Mouse (Mus musculus) lung, embryonic 15.5 days (tissue): ENCODE data around the gene Dpp7. TPM values are rescaled to one million over a fixed set of nuclear protein-coding genes. Genes with fewer than 3 reads are reported as not detected.
A peak's percentile ranks its signal among the peaks of the same experiment; 100 is the strongest.

ENCODE experiments used
- ATAC-seq: fragments of 200-750 bp; cut with Nextera tagmentation; 2 replicates; pipeline ENCODE4 v1.8.0; 2017; ENCODE audit warnings: moderate number of reproducible peaks, borderline replicate concordance; ENCODE audit not compliant: low FRiP score, low TSS enrichment; ENCODE audit errors: extremely low read depth
- H3K27ac ChIP-seq: fragments of 300-500 bp; sonication (generic); 2 replicates; pipeline ENCODE4 v1.5.1; 2015; ENCODE audit warnings: moderate library complexity, mild to moderate bottlenecking, inconsistent platforms
- H3K27me3 ChIP-seq: fragments of 300-500 bp; sonication (generic); 2 replicates; pipeline ENCODE4 v1.6.1; 2015; ENCODE audit warnings: inconsistent platforms
- H3K36me3 ChIP-seq: fragments of 300-500 bp; sonication (generic); 2 replicates; pipeline ENCODE4 v1.6.1; 2015; ENCODE audit warnings: inconsistent platforms
- H3K4me1 ChIP-seq: fragments of 300-500 bp; sonication (generic); 2 replicates; pipeline ENCODE4 v1.6.1; 2015; ENCODE audit warnings: inconsistent platforms
- H3K4me2 ChIP-seq: fragments of 300-500 bp; sonication (generic); 2 replicates; pipeline ENCODE4 v1.6.1; 2015; ENCODE audit warnings: inconsistent platforms, mild to moderate bottlenecking, moderate library complexity
- H3K4me3 ChIP-seq: fragments of 300-500 bp; sonication (generic); 2 replicates; pipeline ENCODE4 v1.5.1; 2015; ENCODE audit warnings: mild to moderate bottlenecking, inconsistent platforms
- H3K9ac ChIP-seq: fragments of 300-500 bp; sonication (generic); 2 replicates; pipeline ENCODE4 v1.6.1; 2015; ENCODE audit warnings: inconsistent platforms
- H3K9me3 ChIP-seq: fragments of 300-500 bp; sonication (generic); 2 replicates; pipeline ENCODE4 v1.6.1; 2016; ENCODE audit warnings: inconsistent platforms
- WGBS: fragments of 180-500 bp; shearing (Covaris S2); methylation state at CpG from one replicate; pipeline ENCODE4 v1.1.7; 2015; 5-methylcytosine and 5-hydroxymethylcytosine counted together
- polyA plus RNA-seq: library from polyadenylated mRNA; unstranded; fragments of >200 nt; fragmentation: Nextera tagmentation; extraction: Ambion mirVana; gene quantifications from 2 replicates; pipeline ENCODE4 v1.2.1, GENCODE M21; 2015

Dpp7 gene
- 14.5 and 14.9 TPM in 2 replicates for polyA plus RNA-seq

GRCm38 (mm10) chr2:25356208-25357079, at the start of gene Dpp7:
Gene Dpp7, minus strand, starts transcription at chr2:25356359.
- ATAC-seq, result peak; percentile 73
- WGBS, result 3% methylated on average over 13 of the region's 13 CpGs
- Histone ChIP-seq H3K4me3 (peak within 1 kb of the TSS; percentile 48), H3K27ac (no peak within 1 kb of the TSS), H3K27me3 (no peaks in the 10 kb centered on the region), H3K4me1 (peaks cover 20% of the 10 kb centered on the region), H3K9ac (peak within 1 kb of the TSS; percentile 51), H3K36me3 (peaks cover 17% of the 10 kb centered on the region), H3K4me2 (peak within 1 kb of the TSS; percentile 86), H3K9me3 (no peaks in the 10 kb centered on the region)

GRCm38 (mm10) chr2:25403994-25404393, 47.8 kb upstream of the Dpp7 start:
- Histone ChIP-seq H3K27me3 (peaks cover 68% of the 10 kb centered on the region), H3K4me2 (peak overlapping the region; percentile 79; the same call in 1 of the 2 replicates), H3K27ac (no peak overlapping the region), H3K4me1 (peaks cover 4% of the 10 kb centered on the region; the same call in 1 of the 2 replicates), H3K9ac (no peak overlapping the region), H3K4me3 (no peak overlapping the region), H3K36me3 (no peaks in the 10 kb centered on the region), H3K9me3 (no peaks in the 10 kb centered on the region)
- WGBS, result 79% methylated on average over 4 of the region's 4 CpGs
- ATAC-seq, result no peak

DNA sequence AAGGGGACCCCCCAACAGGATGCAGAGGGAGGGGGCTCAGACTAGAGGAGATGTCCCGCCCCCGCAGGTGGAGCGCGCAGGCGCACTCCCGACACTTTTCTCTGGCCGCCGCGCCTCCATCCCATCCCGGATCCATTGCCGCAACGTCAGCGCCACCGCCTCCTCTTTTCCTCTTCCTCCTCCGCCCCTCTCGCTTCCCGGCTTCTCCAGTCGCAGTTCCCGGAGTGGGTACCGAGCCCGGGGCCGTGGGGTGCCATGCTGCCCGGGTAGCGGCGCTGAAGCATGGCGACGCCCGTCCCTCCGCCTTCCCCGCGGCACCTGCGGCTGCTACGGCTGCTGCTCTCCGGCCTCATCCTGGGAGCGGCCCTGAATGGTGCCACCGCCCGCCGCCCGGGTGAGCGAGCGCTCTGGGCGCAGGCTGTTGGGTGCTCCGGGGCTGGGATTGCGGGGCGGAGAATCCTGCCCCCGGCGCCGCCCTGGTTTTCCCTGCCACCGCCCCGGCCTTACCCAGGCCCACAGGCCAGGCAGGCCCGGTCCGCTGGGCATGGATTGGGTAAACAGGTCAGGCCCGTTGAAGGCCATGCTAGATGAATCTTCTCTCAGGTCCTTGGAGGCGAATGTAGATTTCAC, 46.9 kb upstream of the Dpp7 start:
- H3K4me3 ChIP-seq, result peak overlapping the region; percentile 54
- peaks cover 76% of the 10 kb centered on the region for H3K27me3 ChIP-seq
- H3K27ac ChIP-seq, result no peak overlapping the region
- WGBS, result 2% methylated on average over 51 of the region's 54 CpGs
- H3K9ac ChIP-seq, result peak overlapping the region; percentile 38
- peak; percentile 43; the same call in 1 of the 2 replicates for ATAC-seq
- H3K4me1 ChIP-seq, result peaks cover 4% of the 10 kb centered on the region; the same call in 1 of the 2 replicates
- H3K9me3 ChIP-seq, result no peaks in the 10 kb centered on the region
- H3K4me2 ChIP-seq, result peak overlapping the region; percentile 79
- no peaks in the 10 kb centered on the region for H3K36me3 ChIP-seq

DNA sequence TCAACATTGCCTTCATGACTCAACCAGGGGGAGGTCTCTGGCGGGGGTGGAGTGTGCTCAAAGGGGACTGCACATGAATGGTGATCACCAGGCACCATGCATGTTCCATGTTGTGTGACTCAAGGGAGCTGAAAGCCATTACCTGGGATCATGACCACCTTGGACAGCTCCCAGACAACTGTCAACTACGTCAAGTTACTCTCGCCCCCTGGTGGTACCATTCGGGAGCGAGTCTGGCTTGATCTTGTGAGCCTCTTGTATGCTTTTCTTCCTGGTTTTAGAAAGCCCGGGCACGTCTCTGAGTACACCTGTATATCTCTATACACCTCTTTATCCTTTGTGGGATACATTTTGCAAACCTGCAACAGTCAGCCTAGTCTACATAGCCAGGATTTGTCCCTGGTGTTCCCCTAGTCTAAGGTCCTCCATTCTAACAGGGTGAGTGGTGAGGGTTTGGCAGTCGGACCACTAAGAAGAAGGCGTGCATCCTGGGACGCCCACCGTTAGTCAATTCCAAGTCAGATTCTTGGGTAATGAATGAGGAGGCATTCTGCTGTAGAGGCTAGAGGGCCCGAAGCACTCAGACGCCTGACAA, 46.3 kb upstream of the Dpp7 start:
- no peaks in the 10 kb centered on the region for H3K9me3 ChIP-seq
- peak overlapping the region; percentile 38; the same call in 1 of the 2 replicates for H3K9ac ChIP-seq
- no peaks in the 10 kb centered on the region for H3K36me3 ChIP-seq
- no peak for ATAC-seq
- peaks cover 4% of the 10 kb centered on the region; the same call in 1 of the 2 replicates for H3K4me1 ChIP-seq
- peak overlapping the region; percentile 79 for H3K4me2 ChIP-seq
- H3K27ac ChIP-seq, result no peak overlapping the region
- WGBS, result 1% methylated on average over 13 of the region's 13 CpGs
- peak overlapping the region; percentile 54 for H3K4me3 ChIP-seq
- H3K27me3 ChIP-seq, result peaks cover 82% of the 10 kb centered on the region

- Histone ChIP-seq H3K9me3 (no peaks in the 10 kb centered on the region), H3K4me2 (peak overlapping the region; percentile 26), H3K36me3 (no peaks in the 10 kb centered on the region), H3K4me1 (peaks cover 12% of the 10 kb centered on the region), H3K4me3 (no peak overlapping the region), H3K27ac (no peak overlapping the region), H3K9ac (no peak overlapping the region), H3K27me3 (peaks cover 90% of the 10 kb centered on the region)
- WGBS, result 3% methylated on average over 17 of the region's 17 CpGs
- no peak for ATAC-seq
Observed at GRCm38 (mm10) chr2:25400764-25401163, 44.6 kb upstream of the Dpp7 start.

GRCm38 (mm10) chr2:25400291-25400690, 44.1 kb upstream of the Dpp7 start:
- ATAC-seq, result no peak
- Histone ChIP-seq H3K36me3 (no peaks in the 10 kb centered on the region), H3K27me3 (peaks cover 93% of the 10 kb centered on the region), H3K9ac (no peak overlapping the region), H3K9me3 (no peaks in the 10 kb centered on the region), H3K4me3 (no peak overlapping the region), H3K4me2 (peak overlapping the region; percentile 26), H3K4me1 (peaks cover 16% of the 10 kb centered on the region), H3K27ac (no peak overlapping the region)
- 18% methylated on average over 16 of the region's 16 CpGs for WGBS

GRCm38 (mm10) chr2:25399051-25399450, 42.9 kb upstream of the Dpp7 start, which contains the start of gene Npdc1:
Gene Npdc1, plus strand, starts transcription at chr2:25399351.
- Histone ChIP-seq H3K27me3 (peaks cover 96% of the 10 kb centered on the region), H3K4me3 (no peak within 1 kb of the TSS), H3K9me3 (no peaks in the 10 kb centered on the region), H3K4me2 (no peak within 1 kb of the TSS), H3K4me1 (peaks cover 23% of the 10 kb centered on the region), H3K9ac (no peak within 1 kb of the TSS), H3K27ac (no peak within 1 kb of the TSS), H3K36me3 (no peaks in the 10 kb centered on the region)
- WGBS, result 55% methylated on average over 8 of the region's 8 CpGs
- ATAC-seq, result no peak

- Histone ChIP-seq H3K4me1 (peaks cover 20% of the 10 kb centered on the region), H3K4me3 (no peak overlapping the region), H3K27me3 (peaks cover 86% of the 10 kb centered on the region), H3K9ac (no peak overlapping the region), H3K9me3 (no peaks in the 10 kb centered on the region), H3K27ac (no peak overlapping the region), H3K4me2 (no peak overlapping the region), H3K36me3 (no peaks in the 10 kb centered on the region)
- no peak for ATAC-seq
- 87% methylated on average over 7 of the region's 7 CpGs for WGBS
Observed at GRCm38 (mm10) chr2:25398065-25398464, 41.9 kb upstream of the Dpp7 start.

DNA sequence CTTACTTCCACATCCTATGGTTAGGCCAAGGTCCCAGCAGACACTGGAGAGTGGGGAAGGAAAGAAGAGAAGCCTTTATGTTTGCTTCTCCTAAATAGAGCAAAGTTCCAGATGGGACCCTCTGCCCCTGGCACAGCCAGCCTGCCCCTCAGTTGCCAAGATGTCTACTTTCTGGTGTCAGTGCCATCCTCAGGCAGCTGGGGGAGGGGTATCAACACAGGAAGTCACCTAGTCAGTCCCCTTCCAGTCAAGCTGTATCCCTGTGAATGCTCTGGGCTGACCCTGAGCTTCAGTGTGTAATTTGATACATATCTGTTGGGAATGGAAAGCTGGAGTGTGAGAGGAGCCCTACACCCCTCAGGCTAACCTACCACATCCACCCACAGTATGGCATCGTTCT, 40.9 kb upstream of the Dpp7 start:
- Histone ChIP-seq H3K4me3 (no peak overlapping the region), H3K36me3 (no peaks in the 10 kb centered on the region), H3K4me1 (peaks cover 19% of the 10 kb centered on the region), H3K27me3 (peaks cover 76% of the 10 kb centered on the region), H3K9me3 (no peaks in the 10 kb centered on the region), H3K9ac (no peak overlapping the region), H3K4me2 (no peak overlapping the region), H3K27ac (no peak overlapping the region)
- WGBS, result 26% methylated on average over 1 of the region's 1 CpGs
- no peak for ATAC-seq

GRCm38 (mm10) chr2:25396597-25396983, 40.4 kb upstream of the Dpp7 start:
- Histone ChIP-seq H3K4me2 (peak overlapping the region; percentile 78), H3K9ac (0 out of 2 replicates have a peak overlapping the region, but pooled peaks have one; percentile 11), H3K36me3 (no peaks in the 10 kb centered on the region), H3K4me1 (peaks cover 19% of the 10 kb centered on the region), H3K4me3 (peak overlapping the region; percentile 40), H3K27me3 (peaks cover 71% of the 10 kb centered on the region), H3K9me3 (no peaks in the 10 kb centered on the region), H3K27ac (no peak overlapping the region)
- no peak for ATAC-seq
- WGBS, result 31% methylated on average over 3 of the region's 3 CpGs

GRCm38 (mm10) chr2:25395721-25396596, 39.8 kb upstream of the Dpp7 start, which contains the start of gene Entpd2:
Gene Entpd2, plus strand, starts transcription at chr2:25395874.
- ATAC-seq, result peak; percentile 36; the same call in 1 of the 2 replicates
- peak within 1 kb of the TSS; percentile 40 for H3K4me3 ChIP-seq
- WGBS, result 2% methylated on average over 57 of the region's 57 CpGs
- H3K4me1 ChIP-seq, result peaks cover 19% of the 10 kb centered on the region
- H3K9ac ChIP-seq, result peak within 1 kb of the TSS; percentile 11; the same call in 1 of the 2 replicates
- no peak within 1 kb of the TSS for H3K27ac ChIP-seq
- H3K4me2 ChIP-seq, result peak within 1 kb of the TSS; percentile 78
- H3K9me3 ChIP-seq, result no peaks in the 10 kb centered on the region
- H3K27me3 ChIP-seq, result peaks cover 65% of the 10 kb centered on the region
- H3K36me3 ChIP-seq, result no peaks in the 10 kb centered on the region
